Mouse (Mus musculus) liver, embryonic 11.5 days (tissue): ENCODE results near the gene Abraxas2. TPM values are rescaled to one million over a fixed set of nuclear protein-coding genes. Genes with fewer than 3 reads are reported as not detected.

Experiments
- ATAC-seq: fragments of 200-750 bp; cut with Nextera tagmentation; replicated peaks from 2 replicates; pipeline ENCODE4 v1.8.0; 2017; ENCODE audit warnings: moderate number of reproducible peaks, mild to moderate bottlenecking, moderate TSS enrichment, moderate library complexity; ENCODE audit not compliant: low FRiP score
- DNase-seq: peaks from one replicate; pipeline ENCODE4 v3.0.0-alpha.2; 2017; ENCODE audit warnings: low spot score
- H3K27ac ChIP-seq: fragments of 300-500 bp; sonication (generic); 2 replicates; pipeline ENCODE4 v1.5.1; 2014; ENCODE audit warnings: mild to moderate bottlenecking, low read depth, low read length, control low read depth
- H3K27me3 ChIP-seq: fragments of 300-500 bp; sonication (generic); replicated peaks from 2 replicates; pipeline ENCODE4 v1.6.1; 2014; ENCODE audit warnings: low read length, mixed read lengths; ENCODE audit not compliant: control insufficient read depth, insufficient read depth
- H3K36me3 ChIP-seq: fragments of 300-500 bp; sonication (generic); 2 replicates; pipeline ENCODE4 v1.6.1; 2014; ENCODE audit warnings: mild to moderate bottlenecking, low read length, moderate library complexity, mixed read lengths; ENCODE audit not compliant: control insufficient read depth, insufficient read depth
- H3K4me1 ChIP-seq: fragments of 300-500 bp; sonication (generic); replicated peaks from 2 replicates; pipeline ENCODE4 v1.6.1; 2014; ENCODE audit warnings: low read length, mixed read lengths; ENCODE audit not compliant: control insufficient read depth, insufficient read depth
- H3K4me2 ChIP-seq: fragments of 300-500 bp; sonication (generic); 2 replicates; pipeline ENCODE4 v1.6.1; 2014; ENCODE audit warnings: mild to moderate bottlenecking, control low read depth, moderate library complexity
- H3K4me3 ChIP-seq: fragments of 300-500 bp; sonication (generic); 2 replicates; pipeline ENCODE4 v1.5.1; 2014; ENCODE audit warnings: low read depth, low read length, control low read depth
- H3K9ac ChIP-seq: fragments of 300-500 bp; sonication (generic); 2 replicates; pipeline ENCODE4 v1.6.1; 2014; ENCODE audit warnings: low read depth, low read length, control low read depth
- H3K9me3 ChIP-seq: fragments of 300-500 bp; sonication (generic); 2 replicates; pipeline ENCODE4 v1.6.1; 2016; ENCODE audit warnings: low read length, inconsistent platforms, mixed read lengths; ENCODE audit not compliant: control insufficient read depth
- whole genome bisulfite sequencing: fragments of 180-500 bp; shearing (Covaris S2); extraction: QIAGEN DNeasy Blood & Tissue Kit; methylation state at CpG from one replicate; pipeline ENCODE4 v1.1.7; 2014; 5-methylcytosine and 5-hydroxymethylcytosine counted together
- polyA plus RNA-seq: library from polyadenylated mRNA; unstranded; fragments of >200 nt; fragmentation: Nextera tagmentation; extraction: Ambion mirVana; gene quantifications from 2 replicates; pipeline ENCODE4 v1.2.1, GENCODE M21; 2014

Gene Abraxas2
- polyA plus RNA-seq: 26.9 and 28.5 TPM in 2 replicates

- peak within 1 kb of the TSS; percentile 71 for H3K4me2 ChIP-seq
- ATAC-seq (peak; percentile 92), DNase-seq (peak; percentile 90)
- H3K4me1 ChIP-seq: peaks cover 13% of the 10 kb centered on the region; the same call in 1 of the 2 replicates
- H3K27me3 ChIP-seq: no peaks in the 10 kb centered on the region
- WGBS: under 1% methylated on average over 53 of the region's 53 CpGs
- peak within 1 kb of the TSS; percentile 89 for H3K9ac ChIP-seq
- H3K27ac ChIP-seq: peak within 1 kb of the TSS; percentile 82
- peak within 1 kb of the TSS; percentile 89 for H3K4me3 ChIP-seq
- no peaks in the 10 kb centered on the region for H3K9me3 ChIP-seq
- 0 out of 2 replicates have a peak, but pooled peaks cover 2% of the 10 kb centered on the region for H3K36me3 ChIP-seq
Measured at GRCm38 (mm10) chr7:132859042-132859958, at the start of gene Abraxas2. Gene Abraxas2, plus strand, starts transcription at chr7:132859225.

GRCm38 (mm10) chr7:132809721-132810120, 49.3 kb upstream of the Abraxas2 start:
- no peak overlapping the region for H3K27ac ChIP-seq
- no peaks in the 10 kb centered on the region for H3K36me3 ChIP-seq
- H3K9ac ChIP-seq: peak overlapping the region; percentile 5; the same call in 1 of the 2 replicates
- peaks cover 63% of the 10 kb centered on the region for H3K4me1 ChIP-seq
- H3K4me3 ChIP-seq: no peak overlapping the region
- WGBS: 44% methylated on average over 6 of the region's 6 CpGs
- H3K27me3 ChIP-seq: no peaks in the 10 kb centered on the region
- H3K9me3 ChIP-seq: no peaks in the 10 kb centered on the region
- peak overlapping the region; percentile 53 for H3K4me2 ChIP-seq
- ATAC-seq (no peak), DNase-seq (no peak)

GRCm38 (mm10) chr7:132810368-132810767, 48.7 kb upstream of the Abraxas2 start:
- Histone ChIP-seq H3K9me3 (no peaks in the 10 kb centered on the region), H3K4me3 (no peak overlapping the region), H3K36me3 (no peaks in the 10 kb centered on the region), H3K27ac (peak overlapping the region; percentile 58; the same call in 1 of the 2 replicates), H3K27me3 (no peaks in the 10 kb centered on the region), H3K4me1 (peaks cover 56% of the 10 kb centered on the region), H3K4me2 (peak overlapping the region; percentile 95; the same call in 1 of the 2 replicates), H3K9ac (0 out of 2 replicates have a peak overlapping the region, but pooled peaks have one; percentile 46)
- WGBS: 36% methylated on average over 6 of the region's 6 CpGs
- DNase-seq: no peak
- ATAC-seq: no peak

GRCm38 (mm10) chr7:132810879-132811278, 48.1 kb upstream of the Abraxas2 start:
- ATAC-seq (peak; percentile 63), DNase-seq (peak; percentile 84)
- WGBS: 90% methylated on average over 1 of the region's 1 CpGs
- Histone ChIP-seq H3K9ac (no peak overlapping the region), H3K4me3 (no peak overlapping the region), H3K27ac (peak overlapping the region; percentile 58; the same call in 1 of the 2 replicates), H3K9me3 (no peaks in the 10 kb centered on the region), H3K4me1 (peaks cover 51% of the 10 kb centered on the region), H3K4me2 (peak overlapping the region; percentile 95), H3K27me3 (no peaks in the 10 kb centered on the region), H3K36me3 (no peaks in the 10 kb centered on the region)

GRCm38 (mm10) chr7:132811716-132812618, 47.1 kb upstream of the Abraxas2 start:
- DNase-seq: peak; percentile 61
- Histone ChIP-seq H3K36me3 (no peaks in the 10 kb centered on the region), H3K4me1 (peaks cover 42% of the 10 kb centered on the region)

GRCm38 (mm10) chr7:132812619-132813415, 46.2 kb upstream of the Abraxas2 start:
- Histone ChIP-seq H3K27me3 (no peaks in the 10 kb centered on the region), H3K9ac (peak overlapping the region; percentile 89), H3K4me3 (peak overlapping the region; percentile 81), H3K9me3 (no peaks in the 10 kb centered on the region), H3K27ac (peak overlapping the region; percentile 84), H3K36me3 (no peaks in the 10 kb centered on the region), H3K4me1 (peaks cover 34% of the 10 kb centered on the region), H3K4me2 (peak overlapping the region; percentile 95)
- peak; percentile 75 for DNase-seq
- under 1% methylated on average over 56 of the region's 59 CpGs for WGBS
- peak; percentile 39 for ATAC-seq

More at GRCm38 (mm10) chr7:132811716-132812618, 47.1 kb upstream of the Abraxas2 start:
- peak overlapping the region; percentile 89 for H3K9ac ChIP-seq
- H3K27ac ChIP-seq: peak overlapping the region; percentile 84
- ATAC-seq: peak; percentile 24
- no peaks in the 10 kb centered on the region for H3K27me3 ChIP-seq
- peak overlapping the region; percentile 81 for H3K4me3 ChIP-seq
- WGBS: 6% methylated on average over 23 of the region's 23 CpGs
- no peaks in the 10 kb centered on the region for H3K9me3 ChIP-seq
- H3K4me2 ChIP-seq: peak overlapping the region; percentile 95

- no peaks in the 10 kb centered on the region for H3K9me3 ChIP-seq
- DNase-seq (peak; percentile 79), ATAC-seq (peak; percentile 50)
- peak within 1 kb of the TSS; percentile 95 for H3K4me2 ChIP-seq
- no peaks in the 10 kb centered on the region for H3K36me3 ChIP-seq
- under 1% methylated on average over 78 of the region's 85 CpGs for WGBS
- H3K4me3 ChIP-seq: peak within 1 kb of the TSS; percentile 81
- H3K27me3 ChIP-seq: no peaks in the 10 kb centered on the region
- H3K4me1 ChIP-seq: peaks cover 28% of the 10 kb centered on the region
- peak within 1 kb of the TSS; percentile 89 for H3K9ac ChIP-seq
- peak within 1 kb of the TSS; percentile 84 for H3K27ac ChIP-seq
Measured at GRCm38 (mm10) chr7:132813416-132814088, 45.5 kb upstream of the Abraxas2 start, which contains the start of gene Fam53b. Gene Fam53b, minus strand, starts transcription at chr7:132813886.
